Mouse (Mus musculus) mature B cell (primary cell): ENCODE data around the gene Pdgfa.

Experiments
- in situ Hi-C: fragments of 300-500 bp; cut with MboI; formaldehyde crosslinking; loops from 2 replicates; pipeline ENCODE4 v1.14.3; 2019

The Pdgfa gene

GRCm38 (mm10) chr5:138953986-138954385 is 43.2 kb downstream of the Pdgfa start:
- in situ Hi-C loops: no loop called here

DNA sequence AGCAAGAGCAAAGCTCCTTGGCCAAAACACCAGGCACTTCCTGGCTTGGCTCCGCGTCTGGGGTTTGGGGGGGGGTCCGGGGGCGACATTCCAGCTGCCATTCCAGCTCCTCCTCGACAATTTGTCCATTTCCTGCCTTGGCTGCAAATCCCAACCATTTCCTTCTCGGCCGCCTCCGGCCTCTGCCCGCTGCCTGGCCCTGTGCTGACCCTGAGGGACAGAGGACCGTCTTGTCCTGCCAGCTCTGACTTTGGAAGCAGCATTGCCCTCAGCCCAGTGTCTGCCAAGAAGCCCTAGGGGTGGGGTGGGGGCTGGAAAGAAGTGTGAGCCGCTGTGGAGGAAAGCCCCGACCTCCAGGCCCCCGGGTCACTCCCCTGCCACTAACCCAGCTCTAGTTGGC is 44.2 kb downstream of the Pdgfa start:
- in situ Hi-C loops: no loop called here

GRCm38 (mm10) chr5:138951305-138951704 is 45.9 kb downstream of the Pdgfa start:
- in situ Hi-C loops: no loop called here

GRCm38 (mm10) chr5:138949165-138949564 is 48.0 kb downstream of the Pdgfa start:
- in situ Hi-C loops: no loop called here

GRCm38 (mm10) chr5:138948031-138948980 is 48.9 kb downstream of the Pdgfa start:
- in situ Hi-C loops: no loop called here

DNA sequence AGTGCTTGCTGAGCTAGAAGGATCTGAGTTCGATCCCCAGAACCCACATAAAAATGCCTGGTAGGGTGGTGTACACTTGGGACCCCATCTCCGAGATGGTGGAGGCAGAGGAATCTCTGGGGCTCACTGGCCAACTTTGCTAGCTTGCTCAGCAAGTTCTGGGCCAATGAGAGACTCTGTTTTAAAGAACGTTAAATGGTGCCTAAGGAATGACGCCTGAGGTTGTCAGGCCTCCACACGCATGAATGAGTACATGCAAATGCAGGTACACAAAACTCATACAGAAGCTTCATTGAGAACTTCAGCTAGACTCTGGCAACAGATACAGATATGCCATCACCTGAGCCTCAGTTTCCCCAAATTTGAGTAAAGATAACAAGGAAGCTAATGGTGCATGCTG is 49.7 kb downstream of the Pdgfa start:
- in situ Hi-C loops: no loop called here

DNA sequence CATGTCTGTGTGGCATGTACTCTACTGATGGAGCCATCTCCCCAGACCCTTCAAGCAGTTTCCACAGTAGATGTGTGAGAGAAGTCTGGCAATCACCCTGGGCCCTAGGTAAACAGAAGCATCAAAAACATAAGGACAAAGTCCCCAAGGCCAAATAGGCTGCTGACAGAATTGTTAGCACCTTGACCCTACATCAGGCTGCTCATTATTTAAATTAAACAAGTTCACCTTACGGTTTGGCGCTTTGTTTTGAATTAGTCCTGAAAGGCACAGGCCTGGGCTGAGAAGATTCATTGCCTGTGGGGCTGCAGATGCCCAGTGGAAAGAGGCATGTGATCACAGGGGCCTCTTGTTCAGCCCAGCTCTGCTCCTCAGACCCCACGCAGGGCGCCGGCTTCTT is 50.2 kb downstream of the Pdgfa start:
- in situ Hi-C loops: no loop called here

DNA sequence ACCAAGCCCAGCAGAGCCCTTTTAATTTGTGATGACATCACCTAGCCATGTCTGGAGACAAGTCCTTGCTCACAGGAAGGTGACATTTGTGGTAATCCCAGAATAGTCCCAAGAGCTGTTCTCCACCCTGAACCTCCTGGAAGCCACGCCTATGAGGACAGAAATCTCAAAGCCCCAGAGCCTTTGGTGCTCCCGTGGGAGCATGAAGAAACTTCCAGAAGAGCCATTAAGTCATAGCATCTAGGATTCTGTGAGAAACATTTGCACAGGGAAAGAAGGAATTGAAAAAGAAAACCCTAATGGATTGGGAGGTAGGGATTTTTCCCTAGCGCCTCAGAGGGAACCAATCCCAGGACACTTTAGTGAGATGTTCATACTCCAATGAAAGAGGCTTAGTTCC is 52.2 kb downstream of the Pdgfa start:
- in situ Hi-C loops: no loop called here

DNA sequence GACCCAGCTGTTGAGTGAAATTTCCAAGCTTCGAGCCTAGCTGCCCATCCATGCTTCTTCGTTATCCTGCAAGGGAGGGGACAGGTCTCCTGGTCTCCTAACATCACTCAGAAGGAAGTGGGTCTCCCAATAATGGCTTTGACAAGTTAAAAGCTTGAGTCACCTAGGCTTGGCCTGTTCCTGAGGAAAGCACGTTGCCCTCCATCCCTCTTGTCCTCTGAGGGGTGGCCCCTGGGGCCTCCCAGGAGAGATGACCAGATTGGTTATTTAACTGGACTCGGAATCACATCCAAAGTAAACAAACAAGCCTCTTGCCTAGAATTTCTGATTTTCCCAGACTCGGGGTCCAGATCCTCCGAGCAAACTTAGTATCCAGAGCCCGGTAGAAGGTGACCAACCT is 52.6 kb downstream of the Pdgfa start:
- in situ Hi-C loops: no loop called here

GRCm38 (mm10) chr5:138941842-138942241 is 55.3 kb downstream of the Pdgfa start:
- in situ Hi-C loops: no loop called here

GRCm38 (mm10) chr5:138940576-138940975 is 56.6 kb downstream of the Pdgfa start:
- in situ Hi-C loops: no loop called here

GRCm38 (mm10) chr5:138938572-138939163 is 58.5 kb downstream of the Pdgfa start:
- in situ Hi-C loops: no loop called here

- in situ Hi-C loops: no loop called here
These were observed 60.6 kb downstream of the Pdgfa start for GRCm38 (mm10) chr5:138936399-138937089.

DNA sequence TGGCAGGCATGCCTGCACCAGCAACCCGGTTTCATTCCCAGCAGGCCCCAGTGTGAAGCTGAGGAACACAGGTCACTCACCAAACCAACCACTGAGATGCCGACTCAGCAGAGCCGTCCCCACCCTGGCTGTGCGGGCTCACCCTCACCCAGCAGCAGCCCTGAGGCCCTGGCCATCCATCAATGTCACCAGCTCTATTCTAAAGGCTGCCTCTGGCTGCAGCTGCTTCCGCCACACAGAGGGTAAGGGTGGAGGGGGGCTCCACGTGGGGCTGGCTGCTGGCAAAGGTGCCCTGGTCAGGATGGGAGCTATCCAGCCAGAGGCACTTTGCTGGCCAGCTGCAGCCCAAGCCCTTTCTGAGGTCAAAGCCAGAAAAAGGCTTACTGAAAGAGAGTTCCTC is 62.6 kb downstream of the Pdgfa start:
- in situ Hi-C loops: no loop called here

DNA sequence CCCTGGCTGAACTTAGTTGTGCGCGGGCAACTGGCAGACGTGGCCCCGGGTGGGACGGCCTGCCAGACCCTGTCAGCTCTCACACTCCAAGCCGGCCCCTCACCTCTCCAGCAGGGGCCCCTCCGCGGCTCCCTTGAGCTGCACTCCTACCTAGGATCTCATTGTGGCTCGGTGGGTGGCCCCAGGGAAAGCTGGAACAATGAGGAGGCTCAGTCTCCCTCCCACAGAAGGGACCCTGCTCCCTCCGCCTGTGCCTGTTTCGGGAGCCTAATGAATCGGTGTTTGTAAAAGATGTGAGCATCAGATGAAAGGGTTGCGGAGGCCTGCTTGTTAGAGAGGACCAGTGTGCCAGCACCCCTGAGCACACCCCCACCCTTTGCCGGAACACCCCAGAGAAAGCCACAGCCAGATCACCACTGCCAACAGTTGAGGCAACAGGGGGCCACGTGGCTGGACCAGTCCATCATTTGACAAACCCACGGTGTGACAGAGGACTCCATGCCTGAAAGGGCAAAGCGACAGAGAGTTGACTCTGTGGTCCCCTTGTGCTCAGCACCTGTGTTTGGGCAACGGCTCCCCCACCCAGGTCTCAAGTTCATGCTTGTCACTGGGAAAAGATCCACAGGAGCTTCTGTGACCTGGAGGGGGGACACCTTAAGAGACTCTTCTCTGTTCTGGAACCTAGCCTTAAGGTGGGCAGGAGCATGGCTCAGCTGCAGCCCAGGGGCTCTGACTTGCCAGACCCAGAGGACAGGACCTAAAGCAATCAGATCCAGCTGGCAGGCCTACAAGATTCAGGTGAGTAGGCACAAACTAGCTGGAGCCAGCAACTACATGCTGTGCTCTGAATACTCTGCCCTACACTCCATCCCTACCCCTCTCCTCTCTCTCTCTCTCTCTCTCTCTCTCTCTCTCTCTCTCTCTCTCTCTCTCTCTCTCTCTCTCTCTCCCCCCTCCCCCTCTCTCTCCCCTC is 64.4 kb downstream of the Pdgfa start:
- in situ Hi-C loops: no loop called here

- in situ Hi-C loops: no loop called here
These were observed 65.3 kb downstream of the Pdgfa start for GRCm38 (mm10) chr5:138931836-138932235.

DNA sequence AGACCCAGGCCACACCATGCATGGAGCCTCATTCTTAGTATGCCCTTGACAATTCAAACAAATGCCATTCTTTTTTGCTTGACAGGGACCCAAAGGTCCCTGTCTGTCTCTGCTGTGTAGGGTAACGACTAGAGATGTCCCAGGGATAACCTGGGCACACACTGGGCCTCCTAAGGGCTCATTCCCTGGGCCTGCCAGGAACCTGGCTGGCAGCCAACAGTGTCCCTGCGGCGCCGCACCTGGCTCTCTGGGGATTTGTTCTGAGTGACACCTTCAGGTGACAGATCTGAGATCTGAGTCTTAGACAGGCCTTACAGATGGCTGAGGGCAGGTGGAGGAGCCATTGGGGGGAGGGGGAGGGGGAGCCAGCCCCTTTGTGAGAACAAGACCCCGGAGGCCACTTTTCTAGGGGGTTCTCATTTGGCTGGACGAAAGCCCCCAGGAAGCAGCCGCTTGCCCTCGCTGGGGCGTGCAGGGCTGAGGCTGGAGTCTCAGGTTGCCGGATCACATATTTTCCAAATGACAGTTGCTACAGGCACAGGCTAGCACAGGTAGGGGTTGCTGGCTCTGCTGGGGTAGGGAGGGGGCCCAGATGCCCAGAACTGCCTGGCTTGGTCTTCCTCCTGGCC is 67.2 kb downstream of the Pdgfa start:
- in situ Hi-C loops: no loop called here
